Mouse (Mus musculus) heart, adult 2 months (tissue): ENCODE measurements around the gene Dtnb. TPM values are rescaled to one million over a fixed set of nuclear protein-coding genes. Genes with fewer than 3 reads are reported as not detected.

Experiments
- DNase-seq, 2 experiments: peaks; one replicate each; pipeline ENCODE4 v3.0.0; 2021
- H3K27ac ChIP-seq: fragments of 200-600 bp; 2 replicates; pipeline ENCODE4 v1.8.1; 2022
- H3K27me3 ChIP-seq: fragments of 200-500 bp; 2 replicates; pipeline ENCODE4 v1.6.1; 2012; ENCODE audit warnings: mild to moderate bottlenecking, low read length, inconsistent platforms, mixed read lengths; ENCODE audit not compliant: control insufficient read depth, insufficient read depth
- H3K36me3 ChIP-seq: fragments of 200-500 bp; 2 replicates; pipeline ENCODE4 v1.6.1; 2012; ENCODE audit warnings: low read length, inconsistent platforms; ENCODE audit not compliant: control insufficient read depth, insufficient read depth
- H3K4me1 ChIP-seq: fragments of 200-500 bp; 2 replicates; pipeline ENCODE4 v1.6.1; 2011; ENCODE audit warnings: low read length; ENCODE audit not compliant: control insufficient read depth, insufficient read depth
- H3K4me3 ChIP-seq: fragments of 200-600 bp; 2 replicates; pipeline ENCODE4 v1.8.1; 2022
- H3K79me2 ChIP-seq: fragments of 200-500 bp; replicated peaks from 2 replicates; pipeline ENCODE4 v1.6.1; 2012; ENCODE audit warnings: mild to moderate bottlenecking, inconsistent platforms, low read length, moderate library complexity, mixed read lengths; ENCODE audit not compliant: control insufficient read depth, insufficient read depth
- H3K9ac ChIP-seq: fragments of 200-500 bp; 2 replicates; pipeline ENCODE4 v1.6.1; 2012; ENCODE audit warnings: low read depth, mild to moderate bottlenecking, control low read depth, inconsistent platforms, low read length, mixed read lengths
- CTCF ChIP-seq: fragments of 200-600 bp; IDR thresholded peaks from 2 replicates; pipeline ENCODE4 v1.8.1; 2022; ENCODE audit warnings: antibody characterized with exemption, mild to moderate bottlenecking, moderate library complexity
- EP300 ChIP-seq: fragments of 200-500 bp; IDR thresholded peaks from 2 replicates; pipeline ENCODE4 v1.6.1; 2011; ENCODE audit warnings: low read depth, low read length, control low read depth; ENCODE audit not compliant: insufficient read depth
- POLR2A ChIP-seq: fragments of 200-500 bp; IDR thresholded peaks from 2 replicates; pipeline ENCODE4 v1.6.1; 2011; ENCODE audit warnings: mild to moderate bottlenecking, low read depth, low read length, control low read depth; ENCODE audit not compliant: insufficient read depth
- WGBS: fragments of 180-500 bp; shearing (Covaris S2); methylation state at CpG from one replicate; pipeline ENCODE4 v1.1.7; 2018; 5-methylcytosine and 5-hydroxymethylcytosine counted together
- intact Hi-C: fragments of 180-260 bp; cut with DNase I; formaldehyde crosslinking; loops from one replicate; pipeline ENCODE4 v1.15.1; 2025
- polyA plus RNA-seq: library from polyadenylated mRNA; depleted of rRNA; stranded (reverse); fragments of >200 nt; gene quantifications from 2 replicates; pipeline ENCODE4 v1.2.3, GENCODE M21; 2012
- total RNA-seq, 2 experiments: library from RNA; stranded (reverse); gene quantifications; 2 replicates each; pipeline ENCODE4 v1.2.3; 2021

Dtnb gene
- total and polyA plus RNA-seq, 3 experiments: 6.0 to 8.0 (median 7.1) TPM

DNA sequence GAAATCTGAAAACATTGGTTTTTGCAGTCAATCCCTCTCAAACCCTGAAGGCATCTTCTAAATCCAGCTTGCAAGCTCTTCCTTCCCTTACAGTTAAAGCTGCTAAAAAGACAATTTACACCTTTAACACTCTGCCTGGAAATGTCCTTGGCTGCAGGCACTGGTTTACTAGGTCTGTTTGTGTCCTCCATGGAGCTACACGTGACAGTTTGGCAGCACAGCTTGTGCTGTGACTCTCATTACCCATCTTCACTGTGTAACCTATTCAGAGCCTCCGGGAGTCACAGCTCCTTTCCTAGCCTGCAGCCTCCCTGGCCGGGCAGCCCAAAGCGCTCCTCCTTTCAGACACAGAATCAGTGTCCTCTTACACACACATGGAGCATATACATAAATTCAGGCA is 8.5 kb upstream of the Dtnb start:
- intact Hi-C loops: no loop called here
- peak; percentile 27 to 47 for DNase-seq
- Histone ChIP-seq H3K4me1 (no peaks in the 10 kb centered on the region), H3K4me3 (no peak overlapping the region), H3K27me3 (no peaks in the 10 kb centered on the region), H3K79me2 (no peaks in the 10 kb centered on the region), H3K9ac (no peak overlapping the region), H3K27ac (no peak overlapping the region), H3K36me3 (no peaks in the 10 kb centered on the region)
- WGBS: 69% methylated on average over 4 of the region's 4 CpGs
- TF ChIP-seq POLR2A: no peak
- TF ChIP-seq EP300: no peak

DNA sequence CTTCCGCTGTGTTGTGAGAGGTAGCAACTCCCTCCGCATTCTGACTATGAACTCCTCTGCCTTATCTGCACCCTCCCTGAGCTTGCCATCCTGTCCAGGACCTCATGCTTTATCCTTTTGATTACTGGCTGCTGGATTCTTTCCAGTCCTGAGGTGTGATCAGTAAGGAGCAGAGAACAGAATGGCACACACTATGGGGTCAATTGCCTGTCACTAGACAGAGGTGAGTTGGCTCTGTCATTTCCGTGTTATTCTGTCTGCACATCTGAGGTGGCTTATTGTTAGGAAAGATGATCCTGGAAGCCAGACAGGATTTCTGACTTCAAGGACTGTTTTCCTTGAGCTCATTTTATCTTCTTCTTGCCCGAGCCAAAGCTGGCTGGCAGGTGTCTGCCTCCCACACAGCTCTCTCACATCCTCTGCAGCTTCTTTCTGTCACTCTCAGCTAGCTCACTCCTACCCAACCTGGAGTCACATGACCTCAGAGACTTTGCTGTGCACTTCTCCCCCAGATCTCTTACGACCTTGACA is 3.7 kb upstream of the Dtnb start:
- no peak for DNase-seq
- no peaks in the 10 kb centered on the region for H3K4me1 ChIP-seq
- no peak overlapping the region for H3K9ac ChIP-seq
- intact Hi-C loops: no loop called here
- 29% methylated on average over 5 of the region's 5 CpGs for WGBS
- no peaks in the 10 kb centered on the region for H3K27me3 ChIP-seq
- H3K27ac ChIP-seq: no peak overlapping the region
- no peaks in the 10 kb centered on the region for H3K36me3 ChIP-seq
- no peak overlapping the region for H3K4me3 ChIP-seq
- TF ChIP-seq CTCF (no peak), POLR2A (no peak), EP300 (no peak)
- no peaks in the 10 kb centered on the region for H3K79me2 ChIP-seq

DNA sequence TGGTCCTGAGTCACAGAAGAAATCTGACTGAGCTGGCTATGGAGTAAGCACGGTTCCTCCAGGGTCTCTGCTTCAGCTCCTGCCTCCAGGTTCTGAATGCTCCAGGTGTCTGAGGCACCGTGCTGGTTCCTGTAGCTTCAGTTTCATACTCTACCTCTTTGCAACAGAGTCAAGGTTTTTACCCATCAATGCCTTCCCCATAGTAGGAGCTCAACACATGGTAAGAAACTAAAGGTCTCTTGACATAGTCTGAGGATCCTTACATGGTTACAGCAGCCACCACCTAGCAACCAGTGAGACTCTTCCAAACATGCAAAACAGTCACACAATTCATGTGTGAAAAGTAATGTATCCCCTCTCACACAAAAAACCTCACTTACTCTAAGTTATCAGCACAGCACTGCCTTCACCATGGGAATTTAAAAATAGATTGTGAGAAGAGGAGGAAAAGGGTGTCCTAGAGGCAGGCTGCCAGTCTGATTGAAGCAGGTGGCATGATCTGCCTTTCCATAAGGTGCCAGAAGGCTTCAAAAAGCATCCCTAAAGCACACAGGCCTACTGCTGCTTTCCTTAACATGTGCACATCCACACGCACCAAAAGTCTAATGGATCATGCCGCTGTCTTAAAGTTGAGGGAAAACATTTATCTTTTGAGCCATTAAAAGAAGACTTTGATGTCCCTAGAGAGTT is 1.3 kb upstream of the Dtnb start:
- DNase-seq: no peak
- intact Hi-C loops: loop anchor here (5.0 kb wide), 2 partner anchors 144 to 1336 kb away; partner anchors contain the start of genes Asxl2 and Ubxn2a
- 90% methylated on average over 4 of the region's 4 CpGs for WGBS
- Histone ChIP-seq H3K27ac (no peak overlapping the region), H3K4me1 (no peaks in the 10 kb centered on the region), H3K27me3 (no peaks in the 10 kb centered on the region), H3K9ac (no peak overlapping the region), H3K36me3 (no peaks in the 10 kb centered on the region), H3K4me3 (no peak overlapping the region), H3K79me2 (no peaks in the 10 kb centered on the region)
- TF ChIP-seq CTCF: no peak
- no peak for TF ChIP-seq EP300
- no peak for TF ChIP-seq POLR2A

DNA sequence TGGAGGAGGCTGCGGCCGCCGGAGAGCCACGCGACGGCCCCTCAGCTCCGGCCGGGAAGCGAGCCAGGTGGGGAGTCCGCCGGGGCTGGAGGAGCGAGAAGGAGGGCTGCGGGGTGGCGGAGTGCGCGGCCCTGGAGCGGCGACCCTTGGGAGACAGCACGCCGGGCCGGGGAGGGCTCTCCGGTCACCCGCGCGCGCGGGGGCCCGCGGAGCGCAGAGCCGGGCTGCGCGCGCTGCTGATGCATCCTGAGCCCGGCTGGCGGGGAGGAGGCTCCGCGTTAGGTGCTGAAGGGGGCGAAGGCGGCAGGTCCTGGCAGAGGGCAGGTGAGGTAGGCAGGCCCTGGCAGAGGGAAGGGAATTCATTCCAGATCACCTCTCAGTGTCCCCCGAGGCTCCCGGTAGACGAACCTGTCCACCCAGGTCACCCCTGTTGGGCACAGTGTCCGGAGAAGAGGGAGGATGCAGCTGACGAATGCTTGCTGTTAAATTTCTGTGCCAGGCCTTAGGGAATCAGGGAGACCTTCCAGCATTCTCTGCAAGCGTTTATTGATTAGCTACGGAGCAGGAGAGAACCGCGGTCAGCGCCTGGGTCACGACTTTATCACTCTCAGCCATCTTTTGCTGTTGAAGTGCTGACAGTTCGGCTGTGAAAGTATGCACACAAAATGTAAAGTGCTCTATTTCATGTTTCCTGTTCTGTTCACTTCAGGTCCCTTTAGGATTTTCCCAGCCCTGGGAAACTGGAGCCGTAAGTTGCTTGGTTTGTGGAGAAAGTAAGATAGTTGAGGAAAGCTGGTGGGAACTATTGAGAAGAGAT is 608 bp downstream of the Dtnb start:
- H3K27me3 ChIP-seq: no peaks in the 10 kb centered on the region
- DNase-seq: no peak
- WGBS: 3% methylated on average over 48 of the region's 53 CpGs
- intact Hi-C loops: loop anchor here (5.0 kb wide), 2 partner anchors 145 to 1335 kb away; partner anchors contain the start of genes Asxl2 and Ubxn2a
- H3K79me2 ChIP-seq: no peaks in the 10 kb centered on the region
- peak overlapping the region; percentile 91 for H3K9ac ChIP-seq
- peak overlapping the region; percentile 56 for H3K27ac ChIP-seq
- no peaks in the 10 kb centered on the region for H3K36me3 ChIP-seq
- no peak for TF ChIP-seq POLR2A
- TF ChIP-seq CTCF: no peak
- TF ChIP-seq EP300: no peak
- H3K4me1 ChIP-seq: no peaks in the 10 kb centered on the region
- H3K4me3 ChIP-seq: peak overlapping the region; percentile 85

DNA sequence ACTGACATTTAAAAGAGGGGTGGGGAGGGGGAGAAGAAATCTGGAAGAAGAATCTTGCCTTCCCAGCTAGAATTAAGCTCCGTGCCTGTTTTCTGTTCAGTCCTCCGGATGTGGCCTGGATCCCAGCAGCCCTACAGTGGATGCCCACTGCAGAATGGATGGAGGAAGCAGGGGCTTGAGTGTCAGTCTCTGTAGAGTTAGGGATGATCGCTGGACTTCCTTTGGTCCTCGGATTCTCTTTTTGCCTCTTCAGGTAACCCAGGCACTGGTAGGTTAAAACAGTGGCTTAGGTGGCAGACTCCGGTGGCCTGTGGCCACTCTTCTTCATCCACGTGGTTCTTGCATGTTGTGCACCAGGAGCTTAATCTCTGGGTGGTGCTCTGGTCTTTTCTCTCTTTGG is 1.2 kb downstream of the Dtnb start:
- no peak for TF ChIP-seq EP300
- TF ChIP-seq POLR2A: no peak
- no peak for TF ChIP-seq CTCF
- Histone ChIP-seq H3K9ac (no peak overlapping the region), H3K27ac (no peak overlapping the region), H3K27me3 (no peaks in the 10 kb centered on the region), H3K4me1 (no peaks in the 10 kb centered on the region), H3K79me2 (no peaks in the 10 kb centered on the region), H3K36me3 (no peaks in the 10 kb centered on the region), H3K4me3 (no peak overlapping the region)
- 61% methylated on average over 6 of the region's 6 CpGs for WGBS
- intact Hi-C loops: loop anchor here (5.0 kb wide), 2 partner anchors 146 to 1334 kb away; partner anchors contain the start of genes Asxl2 and Ubxn2a
- DNase-seq: no peak
